Mouse (Mus musculus) liver, postnatal 0 days (tissue): ENCODE results near the gene Flt1.

Experiments
- CTCF ChIP-seq: sonication (generic); IDR thresholded peaks from 2 replicates; pipeline ENCODE4 v1.5.1; 2016; ENCODE audit warnings: antibody characterized with exemption, low read depth
- EP300 ChIP-seq: IDR thresholded peaks from 2 replicates; pipeline ENCODE4 v1.6.1; 2016; ENCODE audit warnings: antibody characterized with exemption, low read depth, mild to moderate bottlenecking

DNA sequence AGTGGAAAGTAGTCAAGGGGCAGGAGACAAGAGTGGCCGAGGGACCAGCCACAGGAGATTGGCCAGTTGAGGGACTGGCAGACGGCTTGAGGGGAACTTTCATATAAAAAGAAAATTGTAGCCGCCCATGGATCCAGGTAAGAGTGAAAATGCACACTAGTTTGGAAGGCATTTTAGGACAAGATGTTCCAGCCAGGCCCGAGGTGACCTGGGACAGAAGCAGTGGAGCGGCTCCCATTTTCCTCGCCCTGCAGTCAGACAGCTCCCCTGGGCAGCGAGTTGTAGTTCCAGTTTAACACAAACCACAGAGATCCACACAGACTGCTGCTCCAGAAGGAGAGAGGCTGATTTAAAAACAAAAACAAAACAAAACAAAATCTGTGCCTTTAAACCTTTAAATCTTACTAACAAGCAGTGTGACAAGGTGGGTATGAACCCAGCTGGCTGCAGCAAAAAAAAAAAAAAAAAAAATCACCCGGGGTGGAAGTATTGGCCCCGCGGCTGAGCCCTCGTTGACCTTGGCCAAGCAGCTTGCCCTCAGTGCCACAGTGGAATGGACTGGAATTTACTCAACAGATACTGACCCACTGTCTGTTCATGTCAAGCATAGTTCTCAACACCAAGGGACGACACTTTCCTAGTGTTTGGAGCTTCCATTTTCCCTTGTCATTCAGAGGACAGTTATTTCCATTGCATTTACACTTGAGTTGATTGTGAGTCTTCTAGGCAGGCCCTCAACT, 176.6 kb downstream of the Flt1 start:
- TF ChIP-seq CTCF (no peak), EP300 (no peak)
